Mouse (Mus musculus) heart, adult 18-20 months (tissue): ENCODE results near the gene Mt2. TPM values are rescaled to one million over a fixed set of nuclear protein-coding genes. Genes with fewer than 3 reads are reported as not detected.

ENCODE experiments used
- DNase-seq, 2 experiments: peaks; one replicate each; pipeline ENCODE4 v3.0.0; 2021 to 2022; ENCODE audit warnings: mixed read lengths in 1 of 2
- total RNA-seq, 2 experiments: library from RNA; stranded (reverse); gene quantifications; 2 replicates each; pipeline ENCODE4 v1.2.3; 2021

Mt2 gene
- total RNA-seq, 2 experiments from 2014 or later: 24.4 to 89.7 TPM

DNA sequence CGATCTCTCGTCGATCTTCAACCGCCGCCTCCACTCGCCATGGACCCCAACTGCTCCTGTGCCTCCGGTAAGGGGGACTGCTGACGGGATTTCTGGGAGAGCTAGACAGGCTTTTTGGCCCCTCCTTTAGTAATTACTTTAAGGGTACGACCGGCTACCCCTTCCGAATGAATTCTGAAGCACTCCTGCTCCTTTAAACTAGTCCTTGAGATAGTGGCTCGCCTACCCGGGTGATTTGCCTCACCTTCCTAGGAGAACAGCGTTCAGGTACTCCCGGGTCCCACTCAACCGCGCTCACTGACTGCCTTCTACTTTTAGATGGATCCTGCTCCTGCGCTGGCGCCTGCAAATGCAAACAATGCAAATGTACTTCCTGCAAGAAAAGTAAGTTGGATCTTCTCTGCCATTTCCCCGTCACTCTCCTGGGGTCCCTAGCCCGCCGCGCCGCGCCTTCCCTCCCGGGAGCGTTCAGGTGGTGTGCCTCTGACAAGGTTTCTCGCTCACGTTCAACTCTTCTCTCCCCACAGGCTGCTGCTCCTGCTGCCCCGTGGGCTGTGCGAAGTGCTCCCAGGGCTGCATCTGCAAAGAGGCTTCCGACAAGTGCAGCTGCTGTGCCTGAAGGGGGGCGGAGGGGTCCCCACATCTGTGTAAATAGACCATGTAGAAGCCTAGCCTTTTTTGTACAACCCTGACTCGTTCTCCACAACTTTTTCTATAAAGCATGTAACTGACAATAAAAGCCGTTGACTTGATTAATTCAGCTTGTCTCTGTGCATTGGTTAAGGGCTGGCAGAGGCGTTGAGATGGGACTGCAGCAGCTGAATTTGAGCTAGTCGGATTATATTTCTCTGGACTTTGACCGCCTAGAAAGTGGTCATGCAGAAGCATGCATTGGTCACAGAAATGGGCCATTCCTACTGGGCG is 607 bp downstream of the Mt2 start:
- DNase-seq: no peak

DNA sequence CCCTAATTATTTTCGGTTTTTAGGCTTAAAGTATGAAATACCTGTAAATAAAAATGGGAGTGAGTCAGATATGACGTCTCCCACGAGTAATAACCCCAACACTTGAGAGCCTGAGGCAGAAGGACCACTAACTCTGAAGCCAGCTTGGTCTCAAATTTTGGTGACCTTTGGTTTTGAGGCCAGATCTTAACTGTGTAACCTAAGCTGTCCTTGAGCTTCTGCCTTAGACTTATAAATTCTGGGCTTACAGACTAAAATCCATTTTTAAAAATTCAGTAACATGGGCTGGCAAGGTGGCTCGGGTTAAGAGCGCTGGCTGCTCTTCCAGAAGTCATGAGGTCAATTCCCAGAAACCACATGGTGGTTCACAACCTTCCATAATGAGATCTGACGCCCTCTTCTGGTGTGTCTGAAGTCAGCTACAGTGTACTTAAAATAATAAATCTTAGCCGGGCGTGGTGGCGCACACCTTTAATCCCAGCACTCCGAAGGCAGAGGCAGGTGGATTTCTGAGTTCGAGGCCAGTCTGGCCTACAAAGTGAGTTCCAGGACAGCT is 1.5 kb downstream of the Mt2 start:
- DNase-seq: no peak

DNA sequence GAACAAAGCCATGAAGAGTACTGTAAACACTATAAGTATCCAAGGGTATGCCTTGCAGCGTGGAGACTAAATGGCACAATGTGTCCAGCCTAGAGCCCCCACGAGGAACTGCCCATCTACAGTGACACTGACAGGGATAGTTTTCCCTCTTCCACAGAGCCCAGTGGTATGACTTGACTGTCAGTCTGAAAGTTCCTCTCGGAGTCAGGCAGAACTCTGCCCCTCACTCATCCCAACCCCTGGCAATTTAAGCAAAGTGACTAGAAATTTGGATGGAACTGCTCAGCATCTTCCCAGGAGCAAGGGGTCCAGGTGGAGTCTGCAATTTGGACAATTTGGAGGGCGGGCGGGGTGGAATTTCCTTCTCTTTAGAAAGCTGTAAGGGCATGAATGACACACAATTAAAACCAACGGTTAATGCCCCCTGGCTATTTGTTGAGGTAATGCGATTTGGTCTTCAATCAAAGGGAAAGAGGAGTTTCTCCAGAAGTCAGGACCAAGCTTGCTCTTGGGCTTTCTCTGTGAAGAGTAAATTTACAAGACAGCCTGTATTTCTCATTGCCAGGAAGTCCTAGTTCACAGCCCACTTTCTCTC is 2.3 kb downstream of the Mt2 start:
- DNase-seq: no peak

- no peak for DNase-seq
Measured at GRCm38 (mm10) chr8:94177716-94178390, 5.4 kb downstream of the Mt2 start.

- peak; percentile 94 to 97 for DNase-seq
Measured at GRCm38 (mm10) chr8:94178857-94179712, 6.6 kb downstream of the Mt2 start, which contains the start of gene Mt1. Gene Mt1, plus strand, starts transcription at chr8:94179082.

GRCm38 (mm10) chr8:94179713-94180560 is 7.5 kb downstream of the Mt2 start:
- DNase-seq: peak; percentile 50 to 62

GRCm38 (mm10) chr8:94180561-94180908 is 8.1 kb downstream of the Mt2 start:
- DNase-seq: no peak

DNA sequence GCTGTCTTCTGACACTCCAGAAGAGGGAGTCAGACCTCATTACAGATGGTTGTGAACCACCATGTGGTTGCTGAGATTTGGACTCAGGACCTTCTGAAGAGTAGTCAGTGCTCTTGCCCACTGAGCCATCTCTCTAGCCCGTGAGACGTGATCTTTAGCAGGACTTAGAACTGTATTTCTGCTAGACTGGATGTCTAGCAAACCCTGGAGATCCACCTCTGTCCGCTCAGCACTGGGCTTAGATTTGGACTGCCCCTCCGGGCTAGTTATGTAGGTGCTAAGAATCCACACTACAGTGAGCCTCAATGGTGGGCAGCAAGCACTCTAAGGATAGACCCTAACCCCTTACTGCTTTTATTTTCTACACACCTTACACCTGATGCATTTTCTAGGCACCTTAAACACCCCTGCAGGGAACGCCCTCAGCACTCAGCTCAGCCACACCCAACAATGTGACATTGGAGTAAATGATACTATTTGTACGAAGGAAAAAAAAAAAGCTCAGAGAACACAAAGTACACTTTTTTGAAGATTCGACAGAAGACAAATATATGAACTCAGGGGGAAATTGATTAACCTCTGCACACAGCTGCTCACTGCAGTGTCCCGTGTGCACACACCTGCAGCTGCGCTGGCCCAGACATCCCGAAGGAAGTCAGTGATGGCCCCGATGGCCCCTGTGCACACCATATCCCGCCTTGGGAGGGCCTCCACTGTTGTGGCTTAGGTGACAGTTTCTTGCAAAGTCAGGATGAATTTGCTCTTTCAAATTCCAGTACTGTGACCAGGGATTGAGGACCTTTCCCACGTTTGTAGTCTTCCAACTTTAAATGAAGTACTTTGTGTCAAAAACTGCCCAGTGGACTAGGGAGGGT is 9.8 kb downstream of the Mt2 start:
- DNase-seq: no peak

- DNase-seq: peak; percentile 84 to 87
Measured at GRCm38 (mm10) chr8:94183117-94183516, 10.7 kb downstream of the Mt2 start.

DNA sequence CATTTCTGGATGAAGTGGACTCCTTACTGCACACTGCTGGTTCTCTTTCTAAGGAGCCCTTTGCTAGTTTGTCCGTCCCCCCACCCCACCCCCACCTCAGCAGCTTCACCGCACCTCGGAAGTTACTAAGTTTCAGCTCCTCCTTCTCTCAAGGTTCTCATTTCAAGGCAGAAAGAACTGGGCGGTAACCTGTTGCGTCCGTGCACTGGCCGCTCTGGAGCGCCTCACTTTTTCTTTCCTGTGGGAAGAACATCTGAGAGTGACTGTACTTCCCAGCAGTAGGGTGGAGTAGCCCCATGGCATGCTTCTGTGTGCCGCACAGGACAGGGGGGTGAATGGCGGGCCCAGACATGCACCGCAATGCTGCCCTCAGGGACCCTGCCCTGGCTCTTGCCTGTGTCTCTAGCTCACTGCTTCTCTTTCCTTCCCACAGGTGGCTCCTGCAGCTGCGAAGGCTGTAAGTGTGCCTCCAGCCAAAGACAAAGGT is 11.9 kb downstream of the Mt2 start:
- DNase-seq: no peak

DNA sequence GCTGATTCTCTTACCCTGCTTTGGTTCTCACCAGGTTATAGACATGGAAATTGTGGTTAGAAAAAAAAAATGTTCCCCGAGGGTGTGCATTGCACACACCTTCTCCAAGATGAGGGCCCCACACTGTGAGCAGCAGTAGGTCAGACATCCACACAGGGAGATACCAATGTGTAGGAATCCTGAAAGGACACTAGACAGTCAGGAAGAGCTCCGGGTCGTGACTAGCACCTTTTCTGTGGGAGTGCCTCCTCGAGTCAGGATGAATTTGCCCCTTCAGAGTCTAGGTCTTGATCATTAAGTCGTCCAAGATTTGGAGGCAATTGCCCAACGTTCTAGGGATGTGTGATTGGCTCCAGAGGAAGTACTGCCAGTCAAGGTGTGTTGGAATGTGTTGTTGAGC is 13.3 kb downstream of the Mt2 start:
- no peak for DNase-seq

DNA sequence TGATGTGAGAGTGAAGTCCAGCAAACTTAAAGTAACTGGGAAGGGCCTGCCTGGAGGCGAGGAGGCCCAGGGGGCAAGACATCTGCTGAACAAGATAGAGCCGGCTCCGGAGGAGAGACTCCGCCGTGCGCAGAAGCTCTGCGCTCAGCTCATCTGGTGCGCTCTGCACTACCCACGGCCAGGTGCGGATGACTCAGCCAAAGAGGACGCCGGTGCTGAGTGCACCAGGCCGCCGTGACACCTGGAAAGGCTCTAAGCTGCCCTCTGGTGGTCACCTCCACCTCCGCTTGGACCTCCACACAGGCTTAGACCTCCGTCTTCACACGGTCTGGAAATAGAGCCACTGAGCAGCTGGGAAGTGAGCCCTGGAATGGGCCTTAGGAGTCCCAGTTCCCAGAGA is 14.1 kb downstream of the Mt2 start:
- DNase-seq: peak; percentile 81 to 84

GRCm38 (mm10) chr8:94187290-94188002 is 15.0 kb downstream of the Mt2 start:
- peak in 1 of 2 experiments; percentile 40 for DNase-seq

DNA sequence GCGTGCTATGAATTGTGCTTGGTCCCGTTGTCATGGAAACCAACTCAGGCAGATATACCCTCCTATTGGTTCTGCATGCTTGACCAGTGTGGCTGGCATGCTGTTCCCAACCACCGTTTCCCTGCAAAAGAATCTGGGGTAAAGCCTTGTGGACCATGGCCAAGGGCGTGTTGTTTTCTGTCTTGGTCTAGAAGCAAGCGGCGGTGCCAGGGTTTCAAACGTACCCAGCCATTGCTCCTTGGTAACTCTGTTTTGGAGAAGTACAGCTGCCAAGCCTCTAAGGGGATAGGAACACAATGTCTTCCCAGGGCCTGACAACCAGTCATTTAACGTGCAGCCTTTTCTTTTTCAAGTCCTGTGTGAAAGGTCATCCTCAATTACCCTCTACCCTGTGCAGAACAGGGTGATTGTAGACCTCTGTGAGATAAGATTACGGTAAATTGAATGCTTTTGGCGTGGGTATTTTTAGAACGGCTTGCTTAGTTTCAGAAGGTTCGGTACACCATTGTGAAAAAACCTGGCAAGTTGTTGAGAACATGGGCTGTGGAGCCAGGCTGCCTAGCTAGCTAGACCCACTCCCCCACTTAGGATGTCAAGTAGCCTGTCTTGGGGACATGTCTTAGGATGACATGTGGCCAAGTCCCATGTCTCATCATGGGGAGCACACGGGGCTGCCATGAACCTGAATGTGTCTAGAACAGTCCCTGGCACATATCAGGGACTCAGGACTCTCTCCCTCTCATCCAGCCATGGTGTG is 17.0 kb downstream of the Mt2 start:
- peak; percentile 76 to 85 for DNase-seq

DNA sequence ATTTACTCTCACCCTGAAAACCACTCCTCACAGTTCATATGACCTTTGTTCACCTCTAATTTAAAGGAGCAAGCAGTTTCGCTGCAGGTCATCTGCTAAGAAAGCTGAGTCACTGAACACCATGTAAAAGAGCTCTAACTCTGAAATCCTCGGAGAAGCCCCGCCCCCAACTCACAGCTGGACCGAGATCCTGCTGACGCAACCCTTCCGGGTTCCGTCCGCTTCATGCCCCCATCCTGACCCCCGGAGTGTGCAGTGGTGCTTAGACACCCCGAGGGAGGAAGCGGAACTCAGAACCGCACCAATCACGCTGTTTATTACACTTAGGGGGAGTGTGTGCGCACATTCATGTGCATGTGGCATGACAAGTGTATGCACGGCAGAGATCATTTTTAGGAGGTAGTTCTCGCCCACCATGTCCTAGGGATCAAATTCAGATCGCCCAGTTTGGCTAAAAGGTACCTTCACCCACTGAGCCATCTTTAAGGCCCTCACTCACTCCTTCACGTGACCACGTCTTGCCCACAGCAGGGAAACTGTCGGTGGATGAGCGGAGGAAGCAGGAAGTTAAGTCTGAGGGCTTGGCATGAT is 18.7 kb downstream of the Mt2 start:
- peak; percentile 81 to 91 for DNase-seq

DNA sequence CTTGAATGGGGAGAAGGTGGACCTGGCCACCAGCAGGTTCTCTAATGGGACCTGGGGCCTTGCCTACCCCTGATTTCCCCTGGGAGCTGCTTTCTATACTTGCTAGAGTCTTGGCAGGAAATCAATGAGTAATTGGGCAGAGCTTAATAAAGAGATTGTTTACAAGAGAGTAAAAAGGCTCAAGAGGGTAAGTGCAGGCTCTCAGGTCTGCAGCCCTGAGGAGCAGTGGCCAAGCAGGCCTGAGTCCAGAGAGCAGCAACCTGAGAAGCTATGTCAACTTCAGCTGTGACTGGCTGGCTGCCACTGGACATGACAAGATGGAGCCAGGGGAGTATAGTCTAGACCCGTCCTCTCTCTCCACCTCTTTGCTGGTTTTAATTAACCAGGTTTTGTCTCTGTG is 20.5 kb downstream of the Mt2 start:
- DNase-seq: peak in 1 of 2 experiments; percentile 45

GRCm38 (mm10) chr8:94194591-94195223 is 22.2 kb downstream of the Mt2 start:
- peak in 1 of 2 experiments; percentile 60 for DNase-seq
